Mouse (Mus musculus): Measurements from ENCODE around the gene Snapc3.

- no peak for TF ChIP-seq POLR2A (IDR thresholded peaks at IDR 0.05; ENCODE audit: control insufficient read depth, low read depth, low read length)
- TF ChIP-seq CTCF (IDR thresholded peaks at IDR 0.05; ENCODE audit: control insufficient read depth, insufficient read depth, insufficient replicate concordance, low read depth, low read length), result no peak
Observed at GRCm38 (mm10) chr4:83396996-83397770, 20.3 kb upstream of the Snapc3 start.
